Mouse (Mus musculus) midbrain, postnatal 0 days (tissue): ENCODE measurements at regions not wholly inside any gene's neighbourhood (a gene's known extent, or its start where the extent isn't known, plus 50 kb on each side); places are given as distances from the start of the nearest gene placed in this dataset.
A peak's percentile ranks its signal among the peaks of the same experiment; 100 is the strongest.

ENCODE experiments used
- ATAC-seq: fragments of 200-750 bp; cut with Nextera tagmentation; 2 replicates; pipeline ENCODE4 v1.8.0; 2017; ENCODE audit warnings: moderate number of reproducible peaks, mild to moderate bottlenecking, moderate TSS enrichment, moderate library complexity; ENCODE audit not compliant: low FRiP score
- DNase-seq: peaks from one replicate; pipeline ENCODE4 v3.0.0-alpha.2; 2015; ENCODE audit warnings: low spot score
- H3K27ac ChIP-seq: fragments of 300-500 bp; sonication (generic); 2 replicates; pipeline ENCODE4 v1.5.1; 2014; ENCODE audit warnings: low read depth, mild to moderate bottlenecking, low read length, mixed read lengths
- H3K27me3 ChIP-seq: fragments of 300-500 bp; sonication (generic); 2 replicates; pipeline ENCODE4 v1.6.1; 2014; ENCODE audit warnings: low read length, control low read depth, mixed read lengths; ENCODE audit not compliant: insufficient read depth
- H3K36me3 ChIP-seq: fragments of 300-500 bp; sonication (generic); 2 replicates; pipeline ENCODE4 v1.6.1; 2014; ENCODE audit warnings: low read length, control low read depth, mixed read lengths; ENCODE audit not compliant: insufficient read depth
- H3K4me1 ChIP-seq: fragments of 300-500 bp; sonication (generic); 2 replicates; pipeline ENCODE4 v1.6.1; 2014; ENCODE audit warnings: mild to moderate bottlenecking, control low read depth, antibody characterized with exemption, low read length, mixed read lengths; ENCODE audit not compliant: insufficient read depth
- H3K4me2 ChIP-seq: fragments of 300-500 bp; sonication (generic); 2 replicates; pipeline ENCODE4 v1.6.1; 2014; ENCODE audit warnings: low read depth, mild to moderate bottlenecking, low read length, mixed read lengths; ENCODE audit not compliant: poor library complexity, severe bottlenecking
- H3K4me3 ChIP-seq: fragments of 300-500 bp; sonication (generic); 2 replicates; pipeline ENCODE4 v1.5.1; 2014; ENCODE audit warnings: low read depth, mild to moderate bottlenecking, low read length, moderate library complexity
- H3K9ac ChIP-seq: fragments of 300-500 bp; sonication (generic); replicated peaks from 2 replicates; pipeline ENCODE4 v1.6.1; 2014; ENCODE audit warnings: mild to moderate bottlenecking, low read length, moderate library complexity, mixed read lengths; ENCODE audit not compliant: poor library complexity, severe bottlenecking
- H3K9me3 ChIP-seq: fragments of 300-500 bp; sonication (generic); 2 replicates; pipeline ENCODE4 v1.6.1; 2016; ENCODE audit warnings: low read length, control low read depth
- CTCF ChIP-seq: IDR thresholded peaks from 2 replicates; pipeline ENCODE4 v1.5.1; 2016; ENCODE audit warnings: antibody characterized with exemption, mild to moderate bottlenecking
- WGBS: fragments of 180-500 bp; shearing (Covaris S2); extraction: QIAGEN DNeasy Blood & Tissue Kit; methylation state at CpG from one replicate; pipeline ENCODE4 v1.1.7; 2014; 5-methylcytosine and 5-hydroxymethylcytosine counted together

DNA sequence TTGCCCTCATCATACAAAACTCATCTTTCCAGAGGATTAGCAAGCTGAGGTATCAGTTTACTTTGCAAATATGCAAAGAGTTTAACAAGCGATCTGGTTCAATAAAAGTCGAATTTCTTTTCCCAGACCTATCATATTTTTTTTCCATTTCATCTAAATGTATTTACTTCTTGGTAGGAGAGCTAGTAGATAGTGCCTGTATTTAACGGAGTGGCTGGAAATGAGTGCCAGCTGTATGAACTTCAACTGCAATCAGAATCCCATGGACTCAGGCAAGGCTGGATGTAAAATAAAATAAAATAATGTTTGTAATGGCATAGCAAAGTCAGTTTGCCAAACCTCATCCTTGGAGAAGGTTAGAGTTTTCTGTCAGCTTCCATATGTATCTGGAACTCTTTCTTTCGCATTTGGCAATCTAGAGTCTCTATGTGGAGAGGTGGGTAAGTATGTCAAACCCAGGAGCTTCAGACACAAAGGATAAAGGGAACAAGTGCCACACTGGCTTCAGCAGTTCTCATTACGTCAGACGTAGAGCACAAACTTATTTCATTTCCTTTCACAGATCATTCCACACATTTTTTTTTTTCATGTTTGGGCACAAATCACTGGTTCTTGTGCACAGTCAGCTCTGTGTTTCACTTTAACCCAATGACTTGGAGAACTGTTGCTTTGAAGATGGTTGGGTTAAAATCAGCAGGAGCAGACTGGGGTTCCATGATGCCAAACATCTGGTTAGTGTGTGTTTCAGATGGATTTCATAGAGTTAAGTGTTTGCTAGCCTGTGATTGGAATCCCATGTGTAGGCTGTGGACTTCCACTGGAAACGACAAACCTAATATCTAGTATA, 357.2 kb upstream of the Tmc3 start:
- Histone ChIP-seq H3K4me2 (no peak overlapping the region), H3K9ac (no peak overlapping the region), H3K4me3 (no peak overlapping the region), H3K4me1 (no peaks in the 10 kb centered on the region), H3K27ac (no peak overlapping the region), H3K27me3 (no peaks in the 10 kb centered on the region), H3K36me3 (no peaks in the 10 kb centered on the region), H3K9me3 (no peaks in the 10 kb centered on the region)
- WGBS: 88% methylated on average over 7 of the region's 7 CpGs
- ATAC-seq: no peak
- no peak for TF ChIP-seq CTCF
- no peak for DNase-seq

DNA sequence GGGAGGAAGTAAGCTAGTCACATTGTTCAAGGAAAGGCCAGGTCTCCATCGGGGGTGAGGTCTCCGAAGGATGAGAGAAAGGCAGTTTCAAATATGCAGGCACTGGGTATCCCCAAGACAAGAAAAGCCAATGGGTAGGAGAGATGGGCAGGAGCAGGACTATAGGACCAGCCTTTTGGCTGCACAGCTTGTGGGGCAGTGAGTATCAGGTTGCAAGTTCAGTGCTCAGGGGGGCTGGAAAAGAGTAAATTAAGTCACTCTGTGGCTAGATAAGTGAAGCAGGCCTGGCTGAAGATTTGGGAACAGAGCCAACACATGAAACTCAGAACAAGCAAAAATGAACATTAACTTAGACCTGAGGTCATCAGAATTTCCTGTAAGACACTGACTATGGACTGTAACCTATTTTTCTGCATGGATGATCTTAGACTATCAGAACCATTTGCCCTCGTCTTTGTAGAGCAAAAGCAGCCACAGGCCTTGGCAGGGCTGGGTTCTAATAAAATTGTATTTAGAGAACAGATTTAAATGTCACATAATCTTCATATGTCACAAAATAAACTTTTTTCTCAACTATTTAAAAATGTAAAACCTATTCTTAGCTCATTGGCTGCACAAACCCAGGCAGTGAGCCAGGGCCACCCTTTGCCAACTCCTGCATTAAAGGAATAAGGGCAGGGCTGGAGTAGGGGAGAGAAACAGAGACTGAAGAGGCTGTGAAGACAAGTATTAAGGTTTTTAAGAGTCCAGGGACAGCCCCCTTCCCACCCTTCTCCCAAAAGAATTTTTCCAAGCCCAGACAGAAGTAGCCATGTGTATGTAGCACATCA, 354.0 kb upstream of the Tmc3 start:
- no peak overlapping the region for H3K4me2 ChIP-seq
- H3K9me3 ChIP-seq: no peaks in the 10 kb centered on the region
- ATAC-seq (no peak), DNase-seq (no peak)
- no peak for TF ChIP-seq CTCF
- no peaks in the 10 kb centered on the region for H3K36me3 ChIP-seq
- no peaks in the 10 kb centered on the region for H3K4me1 ChIP-seq
- no peaks in the 10 kb centered on the region for H3K27me3 ChIP-seq
- H3K27ac ChIP-seq: no peak overlapping the region
- no peak overlapping the region for H3K9ac ChIP-seq
- H3K4me3 ChIP-seq: no peak overlapping the region
- 83% methylated on average over 3 of the region's 3 CpGs for WGBS

DNA sequence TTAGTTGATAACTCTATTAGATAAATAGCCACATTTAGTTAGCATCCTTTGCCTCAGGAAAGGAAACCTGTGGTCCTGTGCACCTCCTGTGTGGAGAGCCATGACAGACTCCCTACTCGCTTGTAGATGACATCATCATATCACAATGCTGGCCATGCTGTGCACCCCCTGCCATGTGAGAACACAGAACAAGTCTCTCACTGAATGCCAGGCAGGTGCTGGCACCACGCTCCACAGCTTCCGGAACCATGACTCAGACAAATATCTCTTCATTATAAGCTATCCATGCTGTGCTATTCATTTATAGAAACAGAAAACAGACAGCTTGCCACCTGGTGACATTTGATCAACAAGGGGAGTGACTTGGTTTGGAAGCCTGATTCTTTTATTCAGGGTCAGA, 349.1 kb upstream of the Tmc3 start:
- Histone ChIP-seq H3K4me3 (no peak overlapping the region), H3K36me3 (no peaks in the 10 kb centered on the region), H3K4me1 (no peaks in the 10 kb centered on the region), H3K27ac (no peak overlapping the region), H3K4me2 (no peak overlapping the region), H3K9ac (no peak overlapping the region), H3K9me3 (no peaks in the 10 kb centered on the region), H3K27me3 (no peaks in the 10 kb centered on the region)
- TF ChIP-seq CTCF: no peak
- DNase-seq: peak; percentile 50
- no peak for ATAC-seq
- 50% methylated on average over 3 of the region's 3 CpGs for WGBS

DNA sequence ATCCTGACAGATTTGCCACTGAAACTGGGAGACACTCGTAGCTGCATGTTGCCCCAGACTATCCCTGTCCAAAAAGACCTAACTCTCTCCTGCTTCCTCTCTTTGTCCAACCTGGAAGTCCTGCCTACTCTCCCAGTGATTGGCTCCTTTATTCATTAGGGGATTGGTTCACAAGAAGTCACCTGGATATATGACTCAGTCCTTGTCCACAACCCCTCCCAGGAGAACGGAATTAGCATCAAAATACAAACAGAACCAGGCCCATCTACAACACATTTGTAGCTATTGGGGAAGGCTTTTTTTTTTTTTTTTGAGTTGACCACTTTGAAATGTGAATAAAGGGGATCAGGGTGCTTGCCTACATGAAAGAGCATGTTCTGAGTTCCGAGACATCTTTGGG, 347.4 kb upstream of the Tmc3 start:
- H3K9me3 ChIP-seq: no peaks in the 10 kb centered on the region
- no peak overlapping the region for H3K9ac ChIP-seq
- 83% methylated on average over 3 of the region's 3 CpGs for WGBS
- H3K27ac ChIP-seq: no peak overlapping the region
- H3K4me1 ChIP-seq: no peaks in the 10 kb centered on the region
- no peak for ATAC-seq
- no peak for DNase-seq
- no peaks in the 10 kb centered on the region for H3K27me3 ChIP-seq
- no peak overlapping the region for H3K4me3 ChIP-seq
- no peak for TF ChIP-seq CTCF
- H3K36me3 ChIP-seq: no peaks in the 10 kb centered on the region
- no peak overlapping the region for H3K4me2 ChIP-seq

- no peaks in the 10 kb centered on the region for H3K9me3 ChIP-seq
- no peak overlapping the region for H3K4me3 ChIP-seq
- TF ChIP-seq CTCF: no peak
- ATAC-seq (no peak), DNase-seq (peak; percentile 62)
- no peaks in the 10 kb centered on the region for H3K27me3 ChIP-seq
- H3K27ac ChIP-seq: no peak overlapping the region
- no peaks in the 10 kb centered on the region for H3K4me1 ChIP-seq
- no peaks in the 10 kb centered on the region for H3K36me3 ChIP-seq
- no peak overlapping the region for H3K4me2 ChIP-seq
- H3K9ac ChIP-seq: no peak overlapping the region
Measured at GRCm38 (mm10) chr7:83238091-83238490, 346.6 kb upstream of the Tmc3 start.

DNA sequence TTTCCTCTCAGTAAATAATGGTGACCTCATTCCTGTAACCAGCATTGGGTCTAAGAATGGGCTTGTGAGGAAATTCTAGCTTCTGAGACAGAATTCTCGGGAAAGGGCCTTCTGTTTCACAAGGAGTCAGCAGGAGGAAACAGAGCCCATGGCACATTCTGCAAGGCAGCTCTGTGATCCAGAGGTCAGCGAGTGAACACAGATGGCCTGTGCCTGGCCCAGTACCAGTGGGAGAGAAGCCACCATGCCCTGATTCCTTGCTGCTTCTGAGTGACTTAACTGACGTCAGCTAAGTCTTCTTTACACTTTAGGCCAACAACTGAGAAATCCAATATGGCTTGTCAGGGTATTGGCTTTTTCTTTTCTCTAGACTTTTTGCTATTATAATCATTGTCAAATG, 342.5 kb upstream of the Tmc3 start:
- no peak overlapping the region for H3K4me2 ChIP-seq
- H3K27me3 ChIP-seq: no peaks in the 10 kb centered on the region
- no peak overlapping the region for H3K9ac ChIP-seq
- DNase-seq (peak; percentile 33), ATAC-seq (no peak)
- no peaks in the 10 kb centered on the region for H3K9me3 ChIP-seq
- TF ChIP-seq CTCF: no peak
- no peaks in the 10 kb centered on the region for H3K36me3 ChIP-seq
- H3K4me3 ChIP-seq: no peak overlapping the region
- 49% methylated on average over 3 of the region's 3 CpGs for WGBS
- H3K27ac ChIP-seq: no peak overlapping the region
- H3K4me1 ChIP-seq: no peaks in the 10 kb centered on the region
